Mouse (Mus musculus): ENCODE results near the gene Adam15. TPM values are rescaled to one million over a fixed set of nuclear protein-coding genes. Genes with fewer than 3 reads are reported as not detected.

Gene Adam15
- polyA plus RNA-seq, 1 experiment from 2014 or later: 17.8 TPM

GRCm38 (mm10) chr3:89386438-89387420, 36.9 kb upstream of the Adam15 start:
- Histone ChIP-seq H3K36me3 (ENCODE audit: control insufficient read depth, insufficient read depth, low read length) (no peaks in the 10 kb centered on the region), H3K9ac (ENCODE audit: low read length) (0 out of 2 replicates have a peak overlapping the region, but pooled peaks have one; percentile 22), H3K4me1 (ENCODE audit: control insufficient read depth, insufficient read depth, low read length) (peaks cover 20% of the 10 kb centered on the region), H3K27me3 (ENCODE audit: control insufficient read depth, insufficient read depth, low read length) (no peaks in the 10 kb centered on the region), H3K4me3 (ENCODE audit: low read depth, low read length) (no peak overlapping the region), H3K9me3 (ENCODE audit: control insufficient read depth, low read length) (no peaks in the 10 kb centered on the region), H3K4me2 (ENCODE audit: low read depth, severe bottlenecking) (no peak overlapping the region), H3K27ac (replicated peaks; ENCODE audit: low read depth, low read length) (no peak overlapping the region)
- 51% methylated on average over 17 of the region's 17 CpGs for WGBS
- DNase-seq (ENCODE audit: low spot score) (no peak), ATAC-seq (ENCODE audit: insufficient number of reproducible peaks, low FRiP score, low TSS enrichment, low read depth) (no peak)

GRCm38 (mm10) chr3:89385451-89385850, 35.7 kb upstream of the Adam15 start:
- Histone ChIP-seq H3K4me1 (ENCODE audit: control insufficient read depth, insufficient read depth, low read length) (peaks cover 12% of the 10 kb centered on the region; the same call in 1 of the 2 replicates), H3K9ac (ENCODE audit: low read length) (no peak overlapping the region), H3K9me3 (ENCODE audit: control insufficient read depth, low read length) (no peaks in the 10 kb centered on the region), H3K4me3 (ENCODE audit: low read depth, low read length) (no peak overlapping the region), H3K4me2 (ENCODE audit: low read depth, severe bottlenecking) (no peak overlapping the region), H3K27me3 (ENCODE audit: control insufficient read depth, insufficient read depth, low read length) (no peaks in the 10 kb centered on the region), H3K36me3 (ENCODE audit: control insufficient read depth, insufficient read depth, low read length) (no peaks in the 10 kb centered on the region), H3K27ac (replicated peaks; ENCODE audit: low read depth, low read length) (no peak overlapping the region)
- ATAC-seq (ENCODE audit: insufficient number of reproducible peaks, low FRiP score, low TSS enrichment, low read depth): no peak
- 33% methylated on average over 11 of the region's 11 CpGs for WGBS
- no peak for DNase-seq (ENCODE audit: low spot score)

GRCm38 (mm10) chr3:89384331-89385076, 34.7 kb upstream of the Adam15 start:
- no peak overlapping the region for H3K27ac ChIP-seq (replicated peaks; ENCODE audit: low read depth, low read length)

GRCm38 (mm10) chr3:89383651-89384255, 34.0 kb upstream of the Adam15 start:
- H3K9ac ChIP-seq (ENCODE audit: low read length): no peak overlapping the region
- DNase-seq (ENCODE audit: low spot score) (no peak), ATAC-seq (ENCODE audit: insufficient number of reproducible peaks, low FRiP score, low TSS enrichment, low read depth) (no peak)
- no peak overlapping the region for H3K4me2 ChIP-seq (ENCODE audit: low read depth, severe bottlenecking)
- no peak overlapping the region for H3K27ac ChIP-seq (replicated peaks; ENCODE audit: low read depth, low read length)
- no peaks in the 10 kb centered on the region for H3K36me3 ChIP-seq (ENCODE audit: control insufficient read depth, insufficient read depth, low read length)
- no peak overlapping the region for H3K4me3 ChIP-seq (ENCODE audit: low read depth, low read length)
- H3K4me1 ChIP-seq (ENCODE audit: control insufficient read depth, insufficient read depth, low read length): peaks cover 10% of the 10 kb centered on the region; the same call in 1 of the 2 replicates
- WGBS: 77% methylated on average over 5 of the region's 5 CpGs
- no peaks in the 10 kb centered on the region for H3K9me3 ChIP-seq (ENCODE audit: control insufficient read depth, low read length)
- no peaks in the 10 kb centered on the region for H3K27me3 ChIP-seq (ENCODE audit: control insufficient read depth, insufficient read depth, low read length)

More at GRCm38 (mm10) chr3:89384331-89385076, 34.7 kb upstream of the Adam15 start:
- ATAC-seq (ENCODE audit: insufficient number of reproducible peaks, low FRiP score, low TSS enrichment, low read depth) (no peak), DNase-seq (ENCODE audit: low spot score) (no peak)
- no peaks in the 10 kb centered on the region for H3K27me3 ChIP-seq (ENCODE audit: control insufficient read depth, insufficient read depth, low read length)
- peaks cover 10% of the 10 kb centered on the region; the same call in 1 of the 2 replicates for H3K4me1 ChIP-seq (ENCODE audit: control insufficient read depth, insufficient read depth, low read length)
- H3K4me2 ChIP-seq (ENCODE audit: low read depth, severe bottlenecking): no peak overlapping the region
- no peak overlapping the region for H3K4me3 ChIP-seq (ENCODE audit: low read depth, low read length)
- H3K36me3 ChIP-seq (ENCODE audit: control insufficient read depth, insufficient read depth, low read length): no peaks in the 10 kb centered on the region
- no peaks in the 10 kb centered on the region for H3K9me3 ChIP-seq (ENCODE audit: control insufficient read depth, low read length)
- 72% methylated on average over 11 of the region's 12 CpGs for WGBS
- H3K9ac ChIP-seq (ENCODE audit: low read length): no peak overlapping the region

GRCm38 (mm10) chr3:89382950-89383349, 33.2 kb upstream of the Adam15 start:
- no peak overlapping the region for H3K9ac ChIP-seq (ENCODE audit: low read length)
- no peak overlapping the region for H3K4me2 ChIP-seq (ENCODE audit: low read depth, severe bottlenecking)
- H3K36me3 ChIP-seq (ENCODE audit: control insufficient read depth, insufficient read depth, low read length): no peaks in the 10 kb centered on the region
- H3K27me3 ChIP-seq (ENCODE audit: control insufficient read depth, insufficient read depth, low read length): no peaks in the 10 kb centered on the region
- H3K9me3 ChIP-seq (ENCODE audit: control insufficient read depth, low read length): no peaks in the 10 kb centered on the region
- DNase-seq (ENCODE audit: low spot score): no peak
- no peak overlapping the region for H3K27ac ChIP-seq (replicated peaks; ENCODE audit: low read depth, low read length)
- peaks cover 12% of the 10 kb centered on the region; the same call in 1 of the 2 replicates for H3K4me1 ChIP-seq (ENCODE audit: control insufficient read depth, insufficient read depth, low read length)
- WGBS: 70% methylated on average over 5 of the region's 5 CpGs
- ATAC-seq (ENCODE audit: insufficient number of reproducible peaks, low FRiP score, low TSS enrichment, low read depth): no peak
- no peak overlapping the region for H3K4me3 ChIP-seq (ENCODE audit: low read depth, low read length)

- H3K4me1 ChIP-seq (ENCODE audit: control insufficient read depth, insufficient read depth, low read length): peaks cover 12% of the 10 kb centered on the region; the same call in 1 of the 2 replicates
- H3K9ac ChIP-seq (ENCODE audit: low read length): no peak overlapping the region
- DNase-seq (ENCODE audit: low spot score): no peak
- H3K27ac ChIP-seq (replicated peaks; ENCODE audit: low read depth, low read length): no peak overlapping the region
- no peak overlapping the region for H3K4me2 ChIP-seq (ENCODE audit: low read depth, severe bottlenecking)
- 89% methylated on average over 9 of the region's 9 CpGs for WGBS
- H3K27me3 ChIP-seq (ENCODE audit: control insufficient read depth, insufficient read depth, low read length): no peaks in the 10 kb centered on the region
- H3K36me3 ChIP-seq (ENCODE audit: control insufficient read depth, insufficient read depth, low read length): no peaks in the 10 kb centered on the region
- no peaks in the 10 kb centered on the region for H3K9me3 ChIP-seq (ENCODE audit: control insufficient read depth, low read length)
- ATAC-seq (ENCODE audit: insufficient number of reproducible peaks, low FRiP score, low TSS enrichment, low read depth): no peak
- H3K4me3 ChIP-seq (ENCODE audit: low read depth, low read length): no peak overlapping the region
Measured at GRCm38 (mm10) chr3:89382033-89382882, 32.5 kb upstream of the Adam15 start.

- Histone ChIP-seq H3K4me2 (ENCODE audit: low read depth, severe bottlenecking) (no peak overlapping the region), H3K9ac (ENCODE audit: low read length) (no peak overlapping the region), H3K4me3 (ENCODE audit: low read depth, low read length) (no peak overlapping the region), H3K9me3 (ENCODE audit: control insufficient read depth, low read length) (no peaks in the 10 kb centered on the region), H3K27ac (replicated peaks; ENCODE audit: low read depth, low read length) (no peak overlapping the region), H3K27me3 (ENCODE audit: control insufficient read depth, insufficient read depth, low read length) (no peaks in the 10 kb centered on the region), H3K36me3 (ENCODE audit: control insufficient read depth, insufficient read depth, low read length) (no peaks in the 10 kb centered on the region), H3K4me1 (ENCODE audit: control insufficient read depth, insufficient read depth, low read length) (0 out of 2 replicates have a peak, but pooled peaks cover 8% of the 10 kb centered on the region)
- 80% methylated on average over 11 of the region's 11 CpGs for WGBS
- ATAC-seq (ENCODE audit: insufficient number of reproducible peaks, low FRiP score, low TSS enrichment, low read depth): no peak
- DNase-seq (ENCODE audit: low spot score): no peak
Measured at GRCm38 (mm10) chr3:89381233-89381632, 31.4 kb upstream of the Adam15 start.

Data from limb, embryonic 11.5 days (tissue).